Mouse (Mus musculus) liver, embryonic 11.5 days (tissue): Measurements from ENCODE around the gene Snx21. TPM values are rescaled to one million over a fixed set of nuclear protein-coding genes. Genes with fewer than 3 reads are reported as not detected.

ENCODE experiments used
- ATAC-seq: fragments of 200-750 bp; cut with Nextera tagmentation; replicated peaks from 2 replicates; pipeline ENCODE4 v1.8.0; 2017; ENCODE audit warnings: moderate number of reproducible peaks, mild to moderate bottlenecking, moderate TSS enrichment, moderate library complexity; ENCODE audit not compliant: low FRiP score
- DNase-seq: peaks from one replicate; pipeline ENCODE4 v3.0.0-alpha.2; 2017; ENCODE audit warnings: low spot score
- H3K27ac ChIP-seq: fragments of 300-500 bp; sonication (generic); 2 replicates; pipeline ENCODE4 v1.5.1; 2014; ENCODE audit warnings: mild to moderate bottlenecking, low read depth, low read length, control low read depth
- H3K27me3 ChIP-seq: fragments of 300-500 bp; sonication (generic); replicated peaks from 2 replicates; pipeline ENCODE4 v1.6.1; 2014; ENCODE audit warnings: low read length, mixed read lengths; ENCODE audit not compliant: control insufficient read depth, insufficient read depth
- H3K36me3 ChIP-seq: fragments of 300-500 bp; sonication (generic); 2 replicates; pipeline ENCODE4 v1.6.1; 2014; ENCODE audit warnings: mild to moderate bottlenecking, low read length, moderate library complexity, mixed read lengths; ENCODE audit not compliant: control insufficient read depth, insufficient read depth
- H3K4me1 ChIP-seq: fragments of 300-500 bp; sonication (generic); replicated peaks from 2 replicates; pipeline ENCODE4 v1.6.1; 2014; ENCODE audit warnings: low read length, mixed read lengths; ENCODE audit not compliant: control insufficient read depth, insufficient read depth
- H3K4me2 ChIP-seq: fragments of 300-500 bp; sonication (generic); 2 replicates; pipeline ENCODE4 v1.6.1; 2014; ENCODE audit warnings: mild to moderate bottlenecking, control low read depth, moderate library complexity
- H3K4me3 ChIP-seq: fragments of 300-500 bp; sonication (generic); 2 replicates; pipeline ENCODE4 v1.5.1; 2014; ENCODE audit warnings: low read depth, low read length, control low read depth
- H3K9ac ChIP-seq: fragments of 300-500 bp; sonication (generic); 2 replicates; pipeline ENCODE4 v1.6.1; 2014; ENCODE audit warnings: low read depth, low read length, control low read depth
- H3K9me3 ChIP-seq: fragments of 300-500 bp; sonication (generic); 2 replicates; pipeline ENCODE4 v1.6.1; 2016; ENCODE audit warnings: low read length, inconsistent platforms, mixed read lengths; ENCODE audit not compliant: control insufficient read depth
- WGBS: fragments of 180-500 bp; shearing (Covaris S2); extraction: QIAGEN DNeasy Blood & Tissue Kit; methylation state at CpG from one replicate; pipeline ENCODE4 v1.1.7; 2014; 5-methylcytosine and 5-hydroxymethylcytosine counted together
- polyA plus RNA-seq: library from polyadenylated mRNA; unstranded; fragments of >200 nt; fragmentation: Nextera tagmentation; extraction: Ambion mirVana; gene quantifications from 2 replicates; pipeline ENCODE4 v1.2.1, GENCODE M21; 2014

Gene Snx21
- polyA plus RNA-seq, result 8.3 and 8.4 TPM in 2 replicates

- Histone ChIP-seq H3K4me3 (peak within 1 kb of the TSS; percentile 70), H3K4me2 (peak within 1 kb of the TSS; percentile 91), H3K36me3 (no peaks in the 10 kb centered on the region), H3K9me3 (no peaks in the 10 kb centered on the region), H3K4me1 (0 out of 2 replicates have a peak, but pooled peaks cover 14% of the 10 kb centered on the region), H3K27ac (peak within 1 kb of the TSS; percentile 69), H3K27me3 (peaks cover 3% of the 10 kb centered on the region; the same call in 1 of the 2 replicates), H3K9ac (peak within 1 kb of the TSS; percentile 66)
- peak; percentile 82 for ATAC-seq
- peak; percentile 88 for DNase-seq
- under 1% methylated on average over 84 of the region's 89 CpGs for WGBS
These were observed at the start of gene Snx21 for GRCm38 (mm10) chr2:164785481-164786387. Gene Snx21, plus strand, starts transcription at chr2:164785823.

GRCm38 (mm10) chr2:164737377-164738090 is 48.1 kb upstream of the Snx21 start:
- Histone ChIP-seq H3K27me3 (no peaks in the 10 kb centered on the region), H3K4me2 (no peak overlapping the region), H3K27ac (no peak overlapping the region), H3K36me3 (no peaks in the 10 kb centered on the region), H3K9me3 (no peaks in the 10 kb centered on the region), H3K4me3 (no peak overlapping the region), H3K9ac (no peak overlapping the region), H3K4me1 (no peaks in the 10 kb centered on the region)
- 62% methylated on average over 3 of the region's 3 CpGs for WGBS
- no peak for ATAC-seq
- no peak for DNase-seq

DNA sequence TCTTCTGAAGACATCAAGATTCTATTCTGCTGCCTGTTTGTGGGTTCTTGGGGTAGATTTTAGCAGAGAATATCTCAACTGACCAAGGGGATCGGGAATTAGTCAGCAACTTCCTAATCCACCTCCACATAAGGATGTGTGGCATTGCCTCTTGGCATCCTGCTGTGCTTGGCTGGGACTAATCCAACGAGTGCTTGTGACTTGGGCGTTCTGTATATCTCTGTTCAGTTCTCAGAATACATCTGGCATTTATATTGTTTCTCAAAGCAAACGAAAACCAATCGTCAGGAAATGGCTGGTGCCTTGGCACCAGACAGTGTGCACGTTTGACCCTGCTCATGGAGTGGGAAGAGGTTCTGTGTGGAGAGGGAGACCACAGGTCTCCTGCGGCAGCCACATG is 45.7 kb upstream of the Snx21 start:
- no peak overlapping the region for H3K27ac ChIP-seq
- 70% methylated on average over 7 of the region's 7 CpGs for WGBS
- H3K4me2 ChIP-seq, result no peak overlapping the region

DNA sequence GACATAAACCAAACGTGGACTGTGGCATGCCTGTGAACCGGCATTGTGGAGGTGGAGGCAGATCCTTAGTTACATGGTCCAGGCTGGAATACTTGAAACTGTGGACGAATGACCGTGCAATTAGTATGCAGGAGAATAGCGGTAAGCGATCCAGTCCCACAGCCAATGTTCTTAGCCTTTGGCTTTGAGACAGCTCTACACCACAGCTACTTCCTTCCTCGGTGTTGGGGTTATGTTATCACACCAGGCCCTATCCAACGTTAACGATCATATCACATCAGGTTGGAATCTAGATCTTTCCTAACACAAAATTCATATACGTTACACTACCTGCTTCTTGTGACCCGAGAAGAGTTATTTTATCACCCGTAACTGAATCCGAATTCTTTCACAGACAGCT is 40.6 kb upstream of the Snx21 start:
- peak overlapping the region; percentile 87 for H3K4me3 ChIP-seq
- H3K27me3 ChIP-seq, result no peaks in the 10 kb centered on the region
- peak overlapping the region; percentile 88 for H3K4me2 ChIP-seq
- peaks cover 7% of the 10 kb centered on the region; the same call in 1 of the 2 replicates for H3K4me1 ChIP-seq
- no peak overlapping the region for H3K27ac ChIP-seq
- WGBS, result 59% methylated on average over 13 of the region's 13 CpGs
- ATAC-seq, result no peak
- H3K9me3 ChIP-seq, result no peaks in the 10 kb centered on the region
- H3K9ac ChIP-seq, result peak overlapping the region; percentile 83; the same call in 1 of the 2 replicates
- peaks cover 7% of the 10 kb centered on the region for H3K36me3 ChIP-seq
- no peak for DNase-seq

More for the DNA sequence above, 45.7 kb upstream of the Snx21 start:
- no peak for DNase-seq
- no peaks in the 10 kb centered on the region for H3K4me1 ChIP-seq
- H3K27me3 ChIP-seq, result no peaks in the 10 kb centered on the region
- H3K9ac ChIP-seq, result no peak overlapping the region
- no peak for ATAC-seq
- no peak overlapping the region for H3K4me3 ChIP-seq
- H3K9me3 ChIP-seq, result no peaks in the 10 kb centered on the region
- H3K36me3 ChIP-seq, result no peaks in the 10 kb centered on the region

DNA sequence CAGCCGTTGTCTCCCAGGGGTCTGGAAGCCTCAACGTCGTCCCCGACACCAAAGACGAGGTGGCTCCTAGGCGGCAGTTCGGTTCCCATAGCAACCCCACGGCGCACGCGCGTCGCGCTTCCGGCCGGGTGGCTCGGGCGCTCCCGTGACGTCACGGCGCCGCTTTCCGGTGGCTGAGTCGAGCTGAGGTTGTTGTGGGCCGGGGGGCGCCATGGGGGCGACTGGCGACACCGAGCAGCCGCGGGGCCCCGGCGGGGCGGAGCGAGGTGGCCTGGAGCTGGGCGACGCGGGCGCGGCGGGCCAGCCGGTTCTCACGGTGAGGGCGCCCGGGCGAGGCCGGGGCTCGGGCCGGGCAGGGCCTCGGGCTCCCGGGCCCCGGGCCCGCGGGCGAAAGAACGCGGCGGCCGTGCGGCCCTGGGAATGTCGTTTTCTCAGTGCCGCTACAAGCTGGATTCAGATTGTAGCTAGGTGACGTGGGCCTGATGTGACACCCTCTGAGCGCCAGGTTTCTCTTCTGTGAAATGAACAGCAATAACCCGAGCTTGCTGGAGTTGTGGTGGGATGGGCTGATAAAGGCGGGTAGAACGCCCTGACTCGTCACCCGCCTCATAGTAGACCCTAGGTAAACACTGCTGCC is 39.7 kb upstream of the Snx21 start, which contains the start of the genes Wfdc3 and Dnttip1:
Wfdc3 (minus strand) TSS at position 89 of the 637 bp plus-strand sequence.
Dnttip1 (plus strand) TSS at position 141 of the 637 bp plus-strand sequence.
- Histone ChIP-seq H3K4me1 (peaks cover 7% of the 10 kb centered on the region; the same call in 1 of the 2 replicates), H3K27ac (peak within 1 kb of the TSS; percentile 63; the same call in 1 of the 2 replicates), H3K27me3 (no peaks in the 10 kb centered on the region), H3K4me3 (peak within 1 kb of the TSS; percentile 87), H3K4me2 (peak within 1 kb of the TSS; percentile 88), H3K36me3 (peaks cover 10% of the 10 kb centered on the region), H3K9ac (peak within 1 kb of the TSS; percentile 83), H3K9me3 (no peaks in the 10 kb centered on the region)
- WGBS, result 0% methylated on average over 55 of the region's 70 CpGs
- peak; percentile 89 for ATAC-seq
- DNase-seq, result peak; percentile 96

DNA sequence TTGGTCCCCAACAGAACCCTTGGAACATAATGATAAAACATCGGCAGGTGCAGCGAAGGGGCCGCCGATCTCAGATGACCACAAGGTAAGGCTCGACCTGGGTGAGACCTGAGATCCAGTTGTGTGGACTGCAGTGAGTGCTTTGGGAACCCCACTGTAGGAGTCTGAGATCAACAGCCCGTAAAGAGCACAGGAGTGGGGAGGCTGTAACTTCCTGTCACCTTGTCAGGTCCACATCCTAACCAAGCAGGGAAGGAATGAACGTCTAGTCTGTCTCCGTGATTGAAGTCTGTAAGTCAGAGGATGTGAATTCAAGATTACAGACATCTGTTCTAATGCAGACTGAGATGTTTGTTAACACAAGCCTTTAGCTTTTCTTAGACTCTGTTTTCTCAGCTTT is 38.9 kb upstream of the Snx21 start:
- Histone ChIP-seq H3K4me3 (peak overlapping the region; percentile 87), H3K9ac (peak overlapping the region; percentile 83), H3K4me2 (peak overlapping the region; percentile 88), H3K36me3 (peaks cover 12% of the 10 kb centered on the region), H3K27ac (no peak overlapping the region), H3K9me3 (no peaks in the 10 kb centered on the region), H3K27me3 (no peaks in the 10 kb centered on the region), H3K4me1 (peaks cover 7% of the 10 kb centered on the region; the same call in 1 of the 2 replicates)
- ATAC-seq, result no peak; the same call in 1 of the 2 replicates
- no peak for DNase-seq
- WGBS, result 40% methylated on average over 8 of the region's 8 CpGs

DNA sequence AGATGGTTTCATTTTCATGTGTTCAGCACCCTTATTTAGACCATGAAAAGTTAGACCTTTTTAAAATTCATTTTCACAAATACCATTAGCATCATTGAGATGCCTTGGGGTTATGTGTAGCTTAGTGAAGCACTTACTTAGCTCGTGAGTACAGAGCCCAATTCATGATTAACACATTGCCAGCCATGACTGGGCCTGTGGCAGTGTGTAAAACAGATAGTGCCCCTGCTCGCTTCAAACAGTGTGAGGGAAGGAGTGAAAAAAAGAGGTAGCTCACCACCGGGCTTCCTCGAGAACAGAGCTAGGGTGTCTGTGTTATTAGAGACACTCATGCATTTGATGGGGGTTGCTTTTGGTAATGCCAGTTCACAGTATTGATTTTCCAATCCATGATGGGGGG is 37.4 kb upstream of the Snx21 start:
- Histone ChIP-seq H3K27me3 (no peaks in the 10 kb centered on the region), H3K27ac (no peak overlapping the region), H3K9me3 (no peaks in the 10 kb centered on the region), H3K4me2 (no peak overlapping the region), H3K4me3 (no peak overlapping the region), H3K36me3 (peaks cover 17% of the 10 kb centered on the region), H3K9ac (no peak overlapping the region), H3K4me1 (peaks cover 7% of the 10 kb centered on the region; the same call in 1 of the 2 replicates)
- ATAC-seq (no peak), DNase-seq (no peak)
- WGBS, result 73% methylated on average over 4 of the region's 4 CpGs

- Histone ChIP-seq H3K4me3 (no peak overlapping the region), H3K4me1 (peaks cover 7% of the 10 kb centered on the region; the same call in 1 of the 2 replicates), H3K9ac (no peak overlapping the region), H3K27ac (no peak overlapping the region), H3K4me2 (no peak overlapping the region), H3K36me3 (peaks cover 17% of the 10 kb centered on the region), H3K9me3 (no peaks in the 10 kb centered on the region), H3K27me3 (no peaks in the 10 kb centered on the region)
- ATAC-seq (no peak), DNase-seq (no peak)
- 89% methylated on average over 6 of the region's 6 CpGs for WGBS
These were observed 36.6 kb upstream of the Snx21 start for GRCm38 (mm10) chr2:164748991-164749390.
